Mouse (Mus musculus) large intestine, adult 2 months (tissue): ENCODE measurements around the gene Zfp385b. TPM values are rescaled to one million over a fixed set of nuclear protein-coding genes. Genes with fewer than 3 reads are reported as not detected.

Experiments used
- DNase-seq: peaks from one replicate; pipeline ENCODE4 v3.0.0-alpha.2; 2012; ENCODE audit warnings: low read depth, low spot score
- whole genome bisulfite sequencing: fragments of 180-500 bp; shearing (Covaris S2); methylation state at CpG from one replicate; pipeline ENCODE4 v1.1.7; 2018; 5-methylcytosine and 5-hydroxymethylcytosine counted together
- polyA plus RNA-seq: library from polyadenylated mRNA; depleted of rRNA; stranded (reverse); fragments of >200 nt; gene quantifications from 2 replicates; pipeline ENCODE4 v1.2.3, GENCODE M21; 2012

Gene Zfp385b
- polyA plus RNA-seq, 1 experiment = 3.1 TPM

DNA sequence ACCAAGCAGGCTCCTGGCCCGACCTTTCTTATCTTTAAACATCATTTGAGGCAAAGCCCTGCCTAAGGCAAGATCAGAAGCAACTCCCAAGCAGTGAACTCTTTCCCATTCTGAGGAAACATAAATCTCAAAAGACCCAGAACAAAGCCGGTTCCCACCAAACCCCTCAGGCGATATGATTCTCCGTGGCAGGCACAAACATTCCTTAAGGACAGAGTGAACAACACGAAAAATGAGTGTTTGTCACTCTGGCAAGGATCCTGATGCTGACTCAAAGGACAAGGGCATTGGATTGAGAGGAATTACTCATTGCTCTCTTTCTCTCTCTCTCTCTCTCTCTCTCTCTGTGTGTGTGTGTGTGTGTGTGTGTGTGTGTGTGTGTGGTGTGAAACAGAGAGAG is 105.6 kb downstream of the Zfp385b start:
- DNase-seq = no peak
- 45% methylated on average over 5 of the region's 5 CpGs for WGBS

DNA sequence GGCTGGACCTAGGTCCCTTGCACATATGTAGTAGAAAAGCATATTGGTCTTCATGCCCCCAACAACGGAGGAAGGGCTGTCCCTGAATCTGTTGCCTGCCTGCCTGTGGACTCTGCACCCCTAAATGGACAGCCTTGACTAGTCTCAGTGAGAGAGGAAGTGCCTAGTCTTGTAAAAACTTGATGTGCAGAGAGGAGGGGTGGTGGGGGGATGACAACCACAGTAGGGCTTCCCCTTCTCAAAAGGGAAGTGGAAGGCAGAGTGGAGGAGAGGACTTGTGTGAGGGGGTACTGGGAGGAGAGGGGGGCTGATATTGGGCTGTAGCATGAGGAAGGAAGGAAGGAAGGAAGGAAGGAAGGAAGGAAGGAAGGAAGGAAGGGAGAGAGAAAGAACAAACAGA is 107.7 kb downstream of the Zfp385b start:
- no peak for DNase-seq
- 56% methylated on average over 1 of the region's 1 CpGs for WGBS

DNA sequence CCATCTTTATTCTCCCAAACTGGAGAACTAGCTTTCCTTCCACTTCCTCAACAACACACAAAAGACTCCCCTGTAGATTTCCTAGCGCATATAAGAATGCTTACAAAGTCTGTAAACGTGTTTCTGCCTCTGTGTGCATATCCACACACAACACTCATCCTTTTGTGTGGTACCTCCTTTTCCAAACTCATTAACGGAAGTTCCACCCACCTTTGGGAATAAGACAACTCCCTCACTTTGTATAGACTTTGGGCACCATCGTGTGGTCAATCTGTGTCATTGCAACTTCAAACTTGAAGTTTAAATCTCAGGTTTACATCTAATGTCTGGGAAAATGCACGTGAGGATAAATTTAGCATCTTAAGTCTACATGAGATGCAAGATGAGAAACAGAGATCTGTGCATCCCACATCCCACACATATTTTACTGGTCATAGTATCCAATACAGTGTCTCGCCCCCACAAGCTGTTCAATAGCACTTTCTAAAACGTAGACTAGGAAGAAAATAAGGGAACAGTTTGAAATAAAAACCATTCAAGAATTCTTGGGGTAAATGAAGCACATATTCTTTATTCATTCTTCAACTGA is 110.1 kb downstream of the Zfp385b start:
- WGBS = 27% methylated on average over 7 of the region's 7 CpGs

DNA sequence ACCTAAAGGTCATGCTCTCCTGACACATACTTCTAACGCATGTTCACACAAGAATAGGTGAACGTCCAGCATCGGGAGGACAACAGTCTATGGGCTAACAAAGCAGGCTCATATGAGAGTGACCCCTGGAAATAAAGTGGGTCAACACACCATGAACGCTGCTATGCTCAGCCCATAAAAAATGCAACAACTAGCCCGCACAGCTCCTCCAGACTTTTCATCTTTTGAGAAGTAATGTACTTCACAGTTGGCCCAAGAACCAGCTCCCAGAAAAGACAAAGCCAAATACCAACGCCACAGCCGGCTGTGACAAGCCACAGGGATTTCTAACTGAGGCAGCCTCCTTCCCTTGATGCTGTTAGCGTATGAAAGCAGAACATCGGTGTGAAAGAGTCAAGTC is 112.3 kb downstream of the Zfp385b start:
- no peak for DNase-seq
- 66% methylated on average over 9 of the region's 9 CpGs for WGBS

More for the DNA sequence above, 110.1 kb downstream of the Zfp385b start:
- DNase-seq = peak; percentile 16

DNA sequence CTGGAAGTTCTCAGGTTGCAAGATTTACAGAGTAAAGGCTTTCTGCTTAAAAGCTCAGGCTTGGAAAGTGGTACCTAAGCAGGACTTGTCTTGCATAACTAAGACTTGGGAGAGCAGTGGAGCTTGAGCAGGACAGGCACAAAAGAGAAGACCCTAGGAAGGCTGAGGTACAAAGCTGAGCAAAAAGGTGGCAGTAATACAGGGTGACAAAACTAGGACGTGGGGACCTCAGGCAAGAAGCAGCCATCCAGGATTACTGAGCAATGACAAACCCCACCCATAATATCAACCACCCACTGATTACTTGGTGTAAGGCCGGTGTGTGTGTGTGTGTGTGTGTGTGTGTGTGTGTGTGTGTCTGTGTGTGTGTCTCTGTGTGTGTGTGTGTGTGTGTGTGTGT is 114.0 kb downstream of the Zfp385b start:
- WGBS = 51% methylated on average over 2 of the region's 2 CpGs

DNA sequence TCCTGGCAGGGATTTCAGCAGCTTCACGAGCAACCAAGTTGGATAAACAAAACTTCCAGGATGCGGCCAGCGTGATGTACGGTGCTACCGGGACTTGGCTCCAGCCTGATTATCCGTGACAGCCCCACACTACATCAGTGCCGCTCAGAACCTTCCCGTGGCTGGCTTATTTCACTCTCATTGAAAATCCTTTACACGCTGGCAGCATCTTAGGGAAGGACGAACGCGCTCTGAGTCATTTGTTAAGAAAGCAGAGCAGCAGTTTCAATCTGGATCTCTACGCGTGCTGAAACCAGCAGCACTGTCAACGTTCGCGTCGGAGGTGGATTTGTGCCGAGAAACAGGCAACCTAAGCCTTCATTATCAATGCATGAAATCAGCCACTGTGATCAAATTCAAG is 116.4 kb downstream of the Zfp385b start:
- no peak for DNase-seq
- 61% methylated on average over 19 of the region's 19 CpGs for WGBS

More for the DNA sequence above, 114.0 kb downstream of the Zfp385b start:
- DNase-seq = no peak

DNA sequence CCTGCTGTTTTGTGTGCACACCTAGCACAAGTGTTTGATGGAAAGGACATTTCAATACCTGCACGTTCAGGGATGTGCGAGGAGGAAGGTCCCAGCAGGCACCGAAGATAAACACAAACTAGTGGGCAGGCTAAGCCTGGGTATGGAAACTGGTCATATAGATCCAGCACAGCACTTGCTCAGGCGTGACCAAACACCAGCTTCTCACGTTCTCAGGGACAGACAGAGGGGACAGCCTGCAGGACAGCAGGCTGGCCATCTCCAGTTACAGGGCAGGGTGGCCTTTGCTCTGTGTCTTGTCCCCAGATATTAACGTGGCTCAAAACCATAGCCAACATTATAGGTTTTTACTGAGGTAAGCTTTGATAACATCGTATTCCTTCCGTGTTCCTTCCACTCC is 128.3 kb downstream of the Zfp385b start:
- 80% methylated on average over 8 of the region's 8 CpGs for WGBS

DNA sequence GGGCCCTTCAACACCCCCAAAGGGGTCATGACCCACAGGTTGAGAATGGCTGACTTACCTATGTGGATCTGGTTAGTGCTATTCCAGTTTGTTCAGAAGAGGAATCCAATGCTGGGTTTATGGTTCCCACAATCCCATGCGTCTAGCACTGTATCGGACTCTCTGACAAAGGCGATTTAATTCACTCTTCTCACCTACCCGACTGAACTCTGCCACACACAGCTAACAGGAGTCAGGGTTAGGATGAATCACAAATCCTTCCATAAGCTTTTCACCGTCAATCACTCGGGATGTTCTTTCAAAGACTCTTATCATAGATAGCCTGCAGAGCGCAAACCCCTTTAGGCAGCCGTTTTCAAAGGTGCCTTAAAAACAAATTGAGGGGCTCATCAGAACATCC is 129.1 kb downstream of the Zfp385b start:
- DNase-seq = no peak
- WGBS = 85% methylated on average over 8 of the region's 8 CpGs

More for the DNA sequence above, 128.3 kb downstream of the Zfp385b start:
- DNase-seq = no peak

DNA sequence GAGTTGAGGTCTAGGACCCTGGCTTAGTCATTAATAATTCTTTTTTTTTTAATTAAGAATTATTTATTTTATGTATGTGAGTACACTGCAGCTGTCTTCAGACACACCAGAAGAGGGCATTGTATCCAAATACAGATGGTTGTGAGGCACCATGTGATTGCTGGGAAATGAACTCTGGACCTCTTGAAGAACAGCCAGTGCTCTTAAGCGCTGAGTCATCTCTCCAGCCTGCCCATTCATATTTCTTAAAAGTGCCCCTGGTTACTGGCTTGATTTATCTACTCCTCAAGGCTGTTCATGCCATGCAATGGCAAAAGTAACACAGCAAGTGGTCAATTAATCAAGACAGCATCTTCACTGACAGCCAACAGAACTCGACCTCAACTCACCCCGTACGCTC is 130.8 kb downstream of the Zfp385b start:
- no peak for DNase-seq
- WGBS = 76% methylated on average over 4 of the region's 4 CpGs

DNA sequence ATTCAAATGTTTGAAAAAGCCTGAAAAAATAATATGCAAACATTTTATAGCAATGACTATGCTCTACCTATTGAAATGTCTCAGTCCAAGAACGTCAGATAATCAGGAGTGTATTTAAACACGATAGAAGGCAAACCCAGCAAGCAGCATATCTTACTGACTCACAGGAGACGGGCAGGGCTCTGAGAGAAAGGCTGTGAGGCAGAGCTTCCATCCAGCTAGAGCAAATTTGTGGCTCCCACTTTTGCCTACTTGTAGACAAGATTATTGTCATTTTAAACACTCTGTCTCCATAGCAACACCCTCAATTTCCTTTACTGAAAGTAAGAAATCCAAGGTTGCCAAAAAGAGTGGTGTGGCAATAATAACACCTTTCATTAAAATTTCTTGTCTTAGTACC is 135.4 kb downstream of the Zfp385b start:
- DNase-seq = no peak
- 59% methylated on average over 3 of the region's 3 CpGs for WGBS

DNA sequence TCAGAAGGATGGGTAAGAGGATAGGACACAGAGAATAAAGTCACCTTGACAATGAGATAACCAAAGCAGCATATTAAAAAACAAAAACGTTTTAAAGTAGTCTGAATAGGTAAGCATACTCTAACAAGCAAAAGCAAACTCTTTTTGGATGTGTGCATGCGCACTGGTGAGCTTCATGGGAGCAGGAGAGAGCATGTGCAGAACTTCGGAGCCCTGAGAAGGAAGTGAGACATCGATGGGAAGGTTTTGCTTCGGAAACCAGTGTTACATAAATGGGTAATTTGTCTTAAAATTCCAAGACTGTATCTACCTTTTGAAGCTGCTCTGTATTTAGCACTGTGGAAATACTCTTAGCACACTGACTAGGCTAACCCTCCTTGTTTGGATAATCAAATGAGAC is 137.2 kb downstream of the Zfp385b start:
- WGBS = 80% methylated on average over 5 of the region's 5 CpGs
- DNase-seq = no peak

DNA sequence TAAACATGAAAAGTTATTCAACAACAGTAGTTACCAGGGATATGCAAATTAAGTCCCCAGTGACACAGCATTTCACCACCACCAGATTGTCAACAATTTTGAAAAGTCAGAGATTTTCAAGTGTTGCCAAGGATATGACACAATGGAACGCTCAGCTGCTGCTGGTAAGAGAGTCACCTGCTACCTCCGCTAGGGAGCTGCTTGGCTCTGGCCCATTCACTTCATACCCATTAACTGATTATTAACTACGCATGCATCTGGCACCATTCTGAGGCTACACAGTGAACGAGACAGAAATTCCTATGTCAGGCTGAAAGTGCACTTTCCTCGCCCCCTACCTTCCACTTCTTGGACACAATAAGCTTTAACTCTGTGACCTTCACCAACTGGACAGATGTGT is 137.7 kb downstream of the Zfp385b start:
- DNase-seq = no peak
- 72% methylated on average over 5 of the region's 5 CpGs for WGBS

DNA sequence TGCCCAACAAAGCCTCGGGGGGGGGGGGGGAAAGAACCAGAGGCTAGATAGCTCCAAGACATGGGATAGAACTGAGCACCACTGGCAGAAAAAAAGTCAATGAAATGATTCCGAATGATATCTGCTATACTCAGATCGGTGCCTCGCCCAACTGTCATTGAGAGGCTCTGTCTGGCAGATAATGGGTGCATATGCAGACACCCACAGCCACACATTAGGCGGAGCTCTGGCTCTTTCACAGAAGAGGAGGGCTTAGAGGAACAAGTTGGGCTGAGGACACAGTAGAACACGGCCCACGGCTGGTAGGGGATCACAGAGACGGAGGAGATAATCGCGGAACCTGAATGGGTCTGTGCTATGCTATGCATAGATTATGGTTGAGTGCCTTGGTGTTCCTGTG is 145.7 kb downstream of the Zfp385b start:
- no peak for DNase-seq
- WGBS = 84% methylated on average over 10 of the region's 10 CpGs

DNA sequence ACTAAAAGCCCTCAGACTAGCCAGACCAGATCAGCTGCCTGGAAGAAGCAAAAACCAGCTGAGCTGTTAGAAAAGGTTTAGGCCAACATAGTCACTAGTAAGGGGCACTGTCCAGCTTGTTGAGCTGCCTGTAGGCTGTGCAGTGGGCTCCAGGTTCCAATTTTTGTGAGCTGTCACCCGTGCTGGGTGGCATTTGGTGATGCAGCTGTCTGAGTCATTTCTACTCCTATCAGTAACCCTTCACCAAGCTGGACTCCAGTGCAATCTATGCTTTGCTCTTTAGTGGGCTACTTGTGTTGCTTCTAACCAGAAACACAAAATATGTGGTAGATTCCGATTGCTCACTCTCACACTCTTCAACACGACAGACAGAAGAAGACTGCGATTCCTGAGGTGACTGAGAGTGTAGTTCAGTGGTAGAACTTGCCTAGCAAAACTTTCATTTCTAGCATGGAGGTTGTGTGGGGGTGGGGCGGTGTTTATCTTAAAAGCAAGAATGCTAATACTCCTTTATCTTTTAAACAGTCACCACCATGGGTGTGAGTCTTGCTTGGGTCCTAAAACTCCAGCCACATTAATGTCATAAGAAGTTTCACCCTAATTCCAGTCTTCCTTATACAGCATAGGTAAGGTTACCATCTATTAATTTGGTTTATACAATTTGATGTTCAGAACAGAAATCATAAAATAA is 147.1 kb downstream of the Zfp385b start:
- WGBS = 89% methylated on average over 5 of the region's 5 CpGs
- DNase-seq = no peak

DNA sequence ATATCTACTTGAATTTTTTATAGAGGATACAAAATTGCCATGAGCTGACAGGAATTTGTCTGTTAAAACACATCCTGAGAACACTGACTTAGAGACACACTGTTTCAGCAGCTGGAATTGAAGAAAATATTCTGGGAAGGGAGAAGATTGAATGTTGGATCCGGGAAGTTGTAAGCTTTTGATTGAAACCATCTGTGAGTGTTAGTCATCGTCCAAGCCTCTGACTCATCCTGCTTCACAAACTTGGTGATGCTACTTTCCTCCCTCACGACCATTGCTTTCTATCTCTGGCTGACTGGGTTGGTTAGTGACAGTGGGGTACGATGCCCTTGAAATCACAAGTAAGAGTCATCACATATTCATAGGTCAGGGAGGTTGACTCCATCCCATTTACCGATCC is 157.3 kb downstream of the Zfp385b start:
- 65% methylated on average over 5 of the region's 5 CpGs for WGBS

DNA sequence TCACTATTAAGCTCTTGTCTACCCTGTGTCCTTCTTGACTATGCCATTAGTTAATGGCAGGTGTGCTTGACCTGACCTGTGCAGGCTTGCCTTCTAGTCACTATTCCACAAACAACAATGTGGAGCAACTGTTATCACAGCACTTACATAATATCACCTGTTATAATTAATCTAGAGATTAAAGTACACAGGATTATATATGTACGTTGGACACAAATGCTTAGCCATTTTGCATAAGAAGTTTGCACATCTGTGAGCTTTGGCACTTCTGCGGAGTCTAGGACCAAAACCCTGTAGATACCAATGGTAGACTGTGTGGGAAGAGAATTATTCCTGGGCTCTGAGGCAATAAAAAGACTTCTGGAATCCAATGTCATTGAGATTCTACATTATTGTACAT is 165.8 kb downstream of the Zfp385b start:
- 86% methylated on average over 2 of the region's 2 CpGs for WGBS
- no peak for DNase-seq

More for the DNA sequence above, 157.3 kb downstream of the Zfp385b start:
- no peak for DNase-seq

DNA sequence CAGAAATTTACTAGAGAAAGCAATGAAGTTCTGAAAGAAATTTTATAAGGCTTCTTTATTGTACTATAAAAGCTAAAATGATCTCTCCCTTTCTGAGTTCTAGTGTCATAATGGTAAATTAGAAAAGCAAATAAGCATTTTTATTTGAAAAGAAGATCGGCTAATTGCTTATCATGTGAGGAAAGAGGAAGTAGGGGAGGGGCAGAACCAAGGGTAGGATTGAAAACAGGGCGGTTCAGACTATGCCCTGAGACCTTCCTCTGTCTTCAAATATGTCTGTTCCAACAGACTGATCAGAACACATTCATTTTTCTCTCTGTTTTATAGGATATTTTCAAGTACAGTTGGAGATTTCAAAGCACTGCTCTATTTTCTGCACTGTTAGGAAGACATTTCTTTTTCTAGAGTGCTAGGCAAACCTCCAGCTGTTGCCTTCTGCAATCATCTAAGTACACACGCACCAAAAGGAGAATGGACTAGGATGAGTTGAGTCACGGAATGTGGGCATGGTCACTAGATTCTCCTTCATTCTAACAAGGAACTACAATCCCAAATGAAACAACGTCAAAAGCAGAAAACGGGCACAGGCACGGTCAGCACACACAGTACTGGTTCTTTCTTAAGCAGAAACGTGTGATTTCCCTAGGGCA is 177.8 kb downstream of the Zfp385b start:
- no peak for DNase-seq
- WGBS = 70% methylated on average over 8 of the region's 8 CpGs

DNA sequence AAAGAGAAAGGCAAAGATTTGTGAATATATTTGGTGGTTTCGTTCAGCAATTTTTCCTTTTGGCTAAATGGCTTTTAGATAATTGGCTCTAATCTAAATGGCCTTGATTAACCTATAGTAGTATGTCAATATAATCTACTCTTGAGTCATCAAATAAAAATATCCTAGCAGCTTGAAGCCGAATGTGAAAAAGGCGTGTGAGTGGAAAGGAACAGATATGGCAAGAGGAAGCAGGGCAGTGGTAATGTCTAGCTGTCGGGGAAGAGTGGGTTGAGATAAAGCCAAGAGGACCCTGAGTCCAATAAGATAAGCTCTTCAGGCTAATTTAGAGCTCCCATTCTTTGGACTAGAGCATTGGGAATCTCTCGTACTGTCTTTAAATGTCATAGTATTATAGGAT is 179.4 kb downstream of the Zfp385b start:
- WGBS = 56% methylated on average over 5 of the region's 5 CpGs
- DNase-seq = no peak

DNA sequence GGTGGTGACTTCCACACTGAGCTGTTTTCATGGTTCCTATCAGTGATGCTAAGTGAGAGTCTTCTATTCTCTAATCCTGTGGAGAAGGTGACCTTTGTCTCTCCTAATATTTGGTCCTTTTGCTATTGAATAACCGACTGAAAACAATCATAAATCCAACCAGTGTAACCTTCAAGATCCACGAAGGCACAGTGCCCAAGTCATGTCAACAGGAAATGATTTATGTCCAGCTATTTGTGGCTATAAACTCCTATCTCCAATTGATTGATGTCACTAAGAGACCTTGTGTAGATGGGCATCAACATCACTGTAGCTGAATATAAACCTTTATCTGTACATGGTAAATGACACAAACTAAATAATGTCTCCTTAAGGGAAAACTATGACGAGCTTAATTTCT is 187.8 kb downstream of the Zfp385b start:
- DNase-seq = no peak
- 20% methylated on average over 3 of the region's 3 CpGs for WGBS

DNA sequence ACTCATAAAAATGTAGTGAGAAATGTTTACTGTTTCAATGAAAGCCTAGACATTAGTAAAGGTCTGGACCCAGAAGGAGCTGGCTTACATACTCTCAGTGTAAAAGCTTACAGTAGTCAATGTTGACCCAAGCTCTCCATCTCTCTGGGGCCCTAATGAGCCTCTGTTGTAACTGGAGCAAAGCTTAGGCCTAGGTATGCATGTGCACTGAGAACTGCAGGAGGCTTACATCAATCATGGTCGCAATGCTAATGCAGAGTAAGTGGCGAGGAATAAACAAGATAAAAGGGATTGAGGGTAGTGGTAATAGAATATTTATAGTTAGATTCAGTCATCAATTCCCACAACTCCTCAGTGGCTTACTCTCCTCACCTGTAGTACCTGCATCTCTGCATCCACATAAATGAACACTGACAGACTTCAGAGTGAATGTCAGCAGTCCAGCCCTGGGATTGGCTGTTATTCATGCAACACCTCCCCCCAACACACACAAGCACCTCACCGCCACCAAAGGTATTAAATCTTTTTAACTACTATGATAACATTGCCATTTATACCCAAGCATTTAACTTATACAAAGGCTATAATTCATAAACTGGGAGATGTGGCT is 191.7 kb downstream of the Zfp385b start:
- 79% methylated on average over 3 of the region's 3 CpGs for WGBS
- DNase-seq = no peak

DNA sequence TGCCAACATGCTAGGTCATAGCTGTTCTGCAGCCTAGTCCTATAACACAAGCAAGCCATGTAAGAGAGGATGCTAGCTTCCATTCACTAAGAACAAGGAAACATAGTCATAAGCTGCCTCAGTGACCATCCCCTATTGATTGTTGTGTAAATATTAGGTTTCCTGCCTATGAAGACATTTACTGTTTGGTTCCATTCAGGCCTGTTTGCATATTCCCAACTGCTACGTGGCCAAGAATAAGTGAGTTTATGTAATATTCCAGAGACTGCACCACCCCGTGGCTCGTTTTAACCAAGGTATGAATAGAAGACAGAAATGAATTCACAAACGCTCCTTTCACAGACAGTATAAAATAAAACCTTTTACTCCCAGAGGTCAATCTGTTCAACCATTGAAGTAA is 200.8 kb downstream of the Zfp385b start:
- DNase-seq = no peak
- WGBS = 46% methylated on average over 4 of the region's 4 CpGs
